Mouse (Mus musculus) frontal cortex, postnatal 14 days (tissue): Measurements from ENCODE around the gene Gm21312.
"Not testable (repeated sequence)": the region's sequence is repeated elsewhere in the genome, so short reads cannot be mapped to it uniquely, and the experiment has no call there.

Experiments
- DNase-seq, 2 experiments: peaks; one replicate each; pipeline ENCODE4 v3.0.0; 2022; ENCODE audit warnings: low spot score in 2 of 2

Gm21312 gene

DNA sequence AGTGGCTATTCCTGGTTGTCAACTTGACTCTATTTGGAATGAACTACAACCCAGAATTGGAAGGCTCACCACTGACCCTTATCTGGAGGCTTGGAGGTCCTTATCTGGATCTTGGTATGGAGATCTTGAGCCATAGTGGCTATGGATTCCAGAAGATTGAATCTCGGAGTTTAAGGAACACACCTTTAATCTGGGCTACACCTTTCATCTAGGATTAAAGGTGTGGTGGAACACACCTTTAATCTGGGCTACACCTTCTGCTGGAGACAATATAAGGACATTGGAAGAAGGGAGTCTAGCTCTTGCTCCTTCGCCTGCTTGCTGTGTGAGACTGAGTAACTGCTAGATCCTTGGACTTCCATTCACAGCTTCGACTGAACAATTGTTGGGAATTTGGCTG is at the start of gene Gm21312:
Gm21312 (plus strand) TSS at position 301 of the 400 bp plus-strand sequence.
- DNase-seq = not testable (repeated sequence)

DNA sequence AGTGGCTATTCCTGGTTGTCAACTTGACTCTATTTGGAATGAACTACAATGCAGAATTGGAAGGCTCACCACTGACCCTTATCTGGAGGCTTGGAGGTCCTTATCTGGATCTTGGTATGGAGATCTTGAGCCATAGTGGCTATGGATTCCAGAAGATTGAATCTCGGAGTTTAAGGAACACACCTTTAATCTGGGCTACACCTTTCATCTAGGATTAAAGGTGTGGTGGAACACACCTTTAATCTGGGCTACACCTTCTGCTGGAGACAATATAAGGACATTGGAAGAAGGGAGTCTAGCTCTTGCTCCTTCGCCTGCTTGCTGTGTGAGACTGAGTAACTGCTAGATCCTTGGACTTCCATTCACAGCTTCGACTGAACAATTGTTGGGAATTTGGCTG is 34.1 kb upstream of the Gm21312 start, which contains the start of gene Gm21293:
Gm21293 (plus strand) TSS at position 301 of the 400 bp plus-strand sequence.
- not testable (repeated sequence) for DNase-seq

GRCm38 (mm10) chr10:104151197-104151596 is 25.6 kb upstream of the Gm21312 start, which contains the start of gene Gm6763:
Gm6763 (plus strand) TSS chr10:104151497.
- not testable (repeated sequence) for DNase-seq

DNA sequence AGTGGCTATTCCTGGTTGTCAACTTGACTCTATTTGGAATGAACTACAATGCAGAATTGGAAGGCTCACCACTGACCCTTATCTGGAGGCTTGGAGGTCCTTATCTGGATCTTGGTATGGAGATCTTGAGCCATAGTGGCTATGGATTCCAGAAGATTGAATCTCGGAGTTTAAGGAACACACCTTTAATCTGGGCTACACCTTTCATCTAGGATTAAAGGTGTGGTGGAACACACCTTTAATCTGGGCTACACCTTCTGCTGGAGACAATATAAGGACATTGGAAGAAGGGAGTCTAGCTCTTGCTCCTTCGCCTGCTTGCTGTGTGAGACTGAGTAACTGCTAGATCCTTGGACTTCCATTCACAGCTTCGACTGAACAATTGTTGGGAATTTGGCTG is 17.1 kb upstream of the Gm21312 start, which contains the start of gene Gm8764:
Gm8764 (plus strand) TSS at position 301 of the 400 bp plus-strand sequence.
- DNase-seq = not testable (repeated sequence)

- DNase-seq = not testable (repeated sequence)
Observed at GRCm38 (mm10) chr10:104168215-104168614, 8.6 kb upstream of the Gm21312 start, which contains the start of gene Gm21304. Gm21304 (plus strand) TSS chr10:104168515.

GRCm38 (mm10) chr10:104185233-104185632 is 8.4 kb downstream of the Gm21312 start, which contains the start of gene Gm20765:
Gm20765 (plus strand) TSS chr10:104185533.
- not testable (repeated sequence) for DNase-seq

- not testable (repeated sequence) for DNase-seq
Observed at GRCm38 (mm10) chr10:104193742-104194141, 16.9 kb downstream of the Gm21312 start, which contains the start of gene Gm4340. Gm4340 (plus strand) TSS chr10:104194042.

- no peak for DNase-seq
Observed at GRCm38 (mm10) chr10:104209655-104210054, 32.8 kb downstream of the Gm21312 start.

- no peak for DNase-seq
Observed at GRCm38 (mm10) chr10:104210268-104210990, 33.6 kb downstream of the Gm21312 start.

DNA sequence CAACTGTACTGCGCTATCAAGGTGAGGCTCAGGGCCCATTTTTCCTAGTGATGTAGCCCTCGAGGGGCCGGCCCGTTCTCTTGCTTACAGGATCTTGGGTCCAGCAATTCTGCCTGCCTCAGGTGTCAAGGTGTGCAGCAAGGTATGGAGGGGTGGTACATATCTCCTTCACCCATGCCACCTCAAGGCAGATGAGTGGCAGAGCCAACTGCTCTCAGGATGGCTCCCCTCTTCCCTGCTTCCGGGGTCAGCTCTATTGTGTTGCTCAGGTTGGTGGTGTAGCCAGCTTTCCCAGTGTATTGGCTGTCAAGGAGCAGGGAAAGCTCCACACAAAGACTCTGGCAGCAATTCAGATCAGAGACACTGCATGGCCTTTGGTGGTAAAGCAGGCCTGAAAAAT is 37.7 kb downstream of the Gm21312 start:
- DNase-seq = no peak

DNA sequence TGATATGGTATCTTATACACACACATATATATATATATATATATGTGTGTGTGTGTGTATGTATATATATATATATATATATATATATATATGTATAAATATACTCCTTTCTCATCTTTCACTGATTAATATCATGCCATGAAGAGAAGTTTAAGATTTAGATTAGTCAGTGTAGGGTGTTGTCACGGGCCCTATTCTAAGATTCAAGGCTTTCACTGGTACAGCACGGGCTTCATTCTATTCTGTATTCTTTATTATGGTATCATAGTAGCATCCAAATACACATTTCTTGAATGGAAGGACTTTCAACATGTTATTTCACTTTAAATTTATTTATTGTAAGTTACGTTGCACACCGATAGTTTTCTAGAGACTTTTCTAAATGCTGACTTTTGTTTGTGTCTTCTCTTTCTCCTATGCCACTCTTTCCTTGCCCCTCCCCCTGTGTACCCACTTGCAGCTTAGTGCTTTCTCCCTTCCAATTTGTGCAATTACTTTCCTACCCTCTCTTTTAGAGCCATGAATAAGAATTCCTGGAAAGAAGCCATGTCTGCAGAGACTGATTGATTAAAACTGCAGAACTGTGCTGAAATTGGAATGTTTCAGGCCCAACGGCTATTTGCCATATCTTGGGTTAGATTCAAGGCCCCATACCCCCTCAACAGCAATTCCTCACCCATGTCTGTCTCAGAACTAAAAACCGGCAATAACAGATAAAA is 43.6 kb downstream of the Gm21312 start:
- no peak for DNase-seq
